Mouse (Mus musculus) hindbrain, embryonic 12.5 days (tissue): ENCODE results near the gene Fam162b. TPM values are rescaled to one million over a fixed set of nuclear protein-coding genes. Genes with fewer than 3 reads are reported as not detected.
A peak's percentile ranks its signal among the peaks of the same experiment; 100 is the strongest.

ENCODE experiments used
- ATAC-seq: fragments of 200-750 bp; cut with Nextera tagmentation; 2 replicates; pipeline ENCODE4 v1.8.0; 2017; ENCODE audit warnings: moderate TSS enrichment; ENCODE audit not compliant: low FRiP score
- H3K27ac ChIP-seq: fragments of 300-500 bp; sonication (generic); 2 replicates; pipeline ENCODE4 v1.5.1; 2016; ENCODE audit warnings: mild to moderate bottlenecking
- H3K27me3 ChIP-seq: fragments of 300-500 bp; sonication (generic); 2 replicates; pipeline ENCODE4 v1.6.1; 2016; ENCODE audit warnings: mild to moderate bottlenecking
- H3K36me3 ChIP-seq: fragments of 300-500 bp; sonication (generic); 2 replicates; pipeline ENCODE4 v1.6.1; 2016; ENCODE audit warnings: mild to moderate bottlenecking
- H3K4me1 ChIP-seq: fragments of 300-500 bp; sonication (generic); 2 replicates; pipeline ENCODE4 v1.6.1; 2016
- H3K4me2 ChIP-seq: fragments of 300-500 bp; sonication (generic); replicated peaks from 2 replicates; pipeline ENCODE4 v1.6.1; 2016; ENCODE audit warnings: mild to moderate bottlenecking
- H3K4me3 ChIP-seq: fragments of 300-500 bp; sonication (generic); 2 replicates; pipeline ENCODE4 v1.5.1; 2016; ENCODE audit warnings: mild to moderate bottlenecking
- H3K9ac ChIP-seq: fragments of 300-500 bp; sonication (generic); 2 replicates; pipeline ENCODE4 v1.6.1; 2016; ENCODE audit warnings: mild to moderate bottlenecking, moderate library complexity
- H3K9me3 ChIP-seq: fragments of 300-500 bp; sonication (generic); replicated peaks from 2 replicates; pipeline ENCODE4 v1.6.1; 2016; ENCODE audit warnings: mild to moderate bottlenecking
- WGBS: fragments of 180-500 bp; shearing (Covaris S2); methylation state at CpG from one replicate; pipeline ENCODE4 v1.1.7; 2016; 5-methylcytosine and 5-hydroxymethylcytosine counted together
- polyA plus RNA-seq: library from polyadenylated mRNA; unstranded; fragments of >200 nt; fragmentation: Nextera tagmentation; extraction: Ambion mirVana; gene quantifications from 2 replicates; pipeline ENCODE4 v1.2.1, GENCODE M21; 2016

Gene Fam162b
- 2.1 and 2.6 TPM in 2 replicates for polyA plus RNA-seq

DNA sequence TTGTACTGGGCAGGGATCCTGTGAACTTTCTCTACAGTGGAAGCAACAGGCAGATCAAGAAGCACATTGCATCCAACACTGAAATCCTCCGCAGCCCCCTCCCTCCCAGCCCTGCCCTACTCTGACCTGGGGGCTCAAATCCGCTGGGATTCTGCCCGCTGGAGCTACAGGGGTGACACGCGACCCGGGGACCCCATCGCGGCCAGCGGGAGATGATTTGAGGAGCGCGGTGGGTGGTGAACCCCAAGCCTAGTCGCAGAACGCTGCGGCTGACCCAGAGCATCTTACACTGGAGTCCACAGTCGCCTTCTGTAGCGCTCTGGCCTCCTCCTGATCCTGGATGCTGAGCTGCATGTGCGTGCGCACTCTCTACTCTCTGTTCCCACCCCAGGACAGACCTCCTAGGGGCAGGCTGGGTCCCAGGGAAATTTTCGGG is at the start of gene Fam162b:
Fam162b (minus strand) TSS at position 379 of the 436 bp plus-strand sequence.
- Histone ChIP-seq H3K4me1 (peaks cover 7% of the 10 kb centered on the region), H3K9ac (peak within 1 kb of the TSS; percentile 43; the same call in 1 of the 2 replicates), H3K4me3 (peak within 1 kb of the TSS; percentile 24), H3K27me3 (peaks cover 11% of the 10 kb centered on the region), H3K9me3 (no peaks in the 10 kb centered on the region), H3K27ac (no peak within 1 kb of the TSS), H3K4me2 (peak within 1 kb of the TSS; percentile 56), H3K36me3 (no peaks in the 10 kb centered on the region)
- no peak for ATAC-seq
- 4% methylated on average over 19 of the region's 19 CpGs for WGBS

DNA sequence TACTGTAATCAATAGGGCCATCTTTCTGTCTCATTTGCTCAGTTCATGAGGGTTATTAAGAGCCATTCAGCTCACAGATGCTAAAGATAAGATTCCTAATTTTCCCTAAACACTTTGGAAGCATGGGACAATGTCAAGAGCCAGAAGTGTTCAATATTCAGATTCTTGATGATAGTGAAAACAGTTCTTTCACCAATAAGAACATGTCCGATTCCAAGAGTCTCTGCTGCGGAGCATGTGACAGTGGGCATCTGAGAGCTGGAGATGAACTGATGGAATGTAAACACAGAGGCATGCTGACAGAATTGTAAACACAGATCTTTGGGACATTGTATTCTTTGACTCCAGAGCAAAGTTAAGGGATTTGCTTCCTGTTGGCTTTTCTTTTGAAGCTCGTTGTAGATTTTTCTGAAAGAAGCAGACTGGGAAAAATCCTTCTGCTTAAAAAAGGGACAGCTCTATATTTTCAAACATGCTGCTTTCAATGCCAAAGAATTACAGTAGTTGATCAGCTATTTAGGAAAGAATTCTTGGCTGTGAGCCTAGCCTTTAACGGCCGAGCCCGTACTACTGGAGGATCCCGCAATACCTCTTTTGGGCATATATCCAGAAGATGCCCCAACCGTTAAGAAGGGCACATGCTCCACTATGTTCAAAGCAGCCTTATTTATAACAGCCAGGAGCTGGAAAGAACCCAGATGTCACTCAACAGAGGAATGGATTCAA is 41.3 kb upstream of the Fam162b start, which contains the start of gene Gprc6a:
Gprc6a (minus strand) TSS at position 51 of the 726 bp plus-strand sequence.
- no peak within 1 kb of the TSS for H3K4me2 ChIP-seq
- H3K27ac ChIP-seq, result no peak within 1 kb of the TSS
- H3K27me3 ChIP-seq, result no peaks in the 10 kb centered on the region
- ATAC-seq, result no peak
- WGBS, result 81% methylated on average over 8 of the region's 8 CpGs
- H3K4me3 ChIP-seq, result no peak within 1 kb of the TSS
- H3K4me1 ChIP-seq, result no peaks in the 10 kb centered on the region
- H3K36me3 ChIP-seq, result no peaks in the 10 kb centered on the region
- no peaks in the 10 kb centered on the region for H3K9me3 ChIP-seq
- no peak within 1 kb of the TSS for H3K9ac ChIP-seq

DNA sequence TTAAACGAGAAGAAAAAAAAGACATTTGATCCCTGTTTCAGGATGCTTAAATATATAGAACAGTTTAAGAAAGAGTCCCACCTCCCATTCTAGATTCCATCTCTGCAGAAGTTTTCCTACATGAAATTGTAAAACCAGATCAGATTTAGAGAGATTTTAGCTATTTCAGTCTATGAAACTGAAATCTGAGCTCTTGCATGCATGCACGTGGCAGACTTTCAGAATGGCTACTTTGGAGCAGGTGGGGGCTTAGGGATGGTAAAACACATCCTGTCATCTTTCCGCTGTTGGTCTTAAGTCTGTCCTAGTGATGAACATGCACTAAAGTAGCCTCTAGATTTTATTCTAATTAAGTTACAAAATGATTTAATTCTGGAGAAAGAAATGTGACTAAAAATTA is 30.9 kb upstream of the Fam162b start:
- Histone ChIP-seq H3K27me3 (no peaks in the 10 kb centered on the region), H3K4me3 (no peak overlapping the region), H3K36me3 (no peaks in the 10 kb centered on the region), H3K4me2 (no peak overlapping the region), H3K27ac (no peak overlapping the region), H3K9ac (no peak overlapping the region), H3K4me1 (no peaks in the 10 kb centered on the region), H3K9me3 (no peaks in the 10 kb centered on the region)
- no peak for ATAC-seq
- WGBS, result 97% methylated on average over 3 of the region's 3 CpGs

DNA sequence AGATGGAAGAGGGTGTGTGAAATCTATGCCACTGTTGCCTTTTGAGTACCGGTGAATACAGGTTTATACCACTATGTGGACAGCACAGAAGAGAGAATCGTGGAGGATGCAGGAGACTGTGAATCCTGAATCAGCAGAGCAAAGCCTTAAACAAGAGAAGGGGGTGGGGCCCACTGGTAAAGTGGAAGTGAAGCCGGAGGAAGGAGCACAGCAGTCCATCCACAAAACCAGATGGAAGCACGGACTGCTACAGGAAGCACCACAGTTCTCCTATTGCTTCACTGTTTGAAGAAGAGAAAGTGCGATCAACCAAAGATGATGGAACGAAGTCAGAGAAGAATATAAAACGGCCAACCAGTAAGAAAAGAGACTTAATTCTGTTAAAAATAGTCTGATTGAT is 29.8 kb upstream of the Fam162b start:
- H3K27ac ChIP-seq, result no peak overlapping the region
- 62% methylated on average over 7 of the region's 7 CpGs for WGBS
- no peak overlapping the region for H3K4me2 ChIP-seq
- ATAC-seq, result no peak
- H3K27me3 ChIP-seq, result no peaks in the 10 kb centered on the region
- H3K4me3 ChIP-seq, result no peak overlapping the region
- H3K4me1 ChIP-seq, result no peaks in the 10 kb centered on the region
- no peaks in the 10 kb centered on the region for H3K9me3 ChIP-seq
- H3K36me3 ChIP-seq, result no peaks in the 10 kb centered on the region
- no peak overlapping the region for H3K9ac ChIP-seq

DNA sequence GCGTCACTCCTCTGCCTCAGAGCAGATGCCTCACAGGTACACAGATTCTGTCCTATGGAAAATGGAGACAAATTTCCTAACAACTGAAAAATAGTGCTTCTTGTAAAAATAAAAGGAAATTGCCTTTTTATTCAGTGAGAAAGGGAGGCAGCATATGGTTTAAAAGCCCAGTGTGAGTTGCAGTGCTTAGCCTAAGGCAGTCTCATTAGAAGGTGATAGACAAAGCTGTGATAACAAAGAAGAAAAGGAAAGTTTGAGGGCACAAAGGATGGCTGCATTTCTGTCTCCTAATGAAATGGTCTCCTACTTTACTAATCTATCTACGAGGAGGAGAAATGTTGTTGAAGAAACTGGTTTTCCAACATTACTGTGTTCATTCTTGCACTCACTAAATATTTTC is 28.2 kb upstream of the Fam162b start:
- no peaks in the 10 kb centered on the region for H3K4me1 ChIP-seq
- no peak overlapping the region for H3K9ac ChIP-seq
- no peaks in the 10 kb centered on the region for H3K9me3 ChIP-seq
- H3K4me3 ChIP-seq, result no peak overlapping the region
- no peak overlapping the region for H3K27ac ChIP-seq
- H3K27me3 ChIP-seq, result no peaks in the 10 kb centered on the region
- H3K4me2 ChIP-seq, result no peak overlapping the region
- H3K36me3 ChIP-seq, result no peaks in the 10 kb centered on the region
- ATAC-seq, result no peak
- 79% methylated on average over 2 of the region's 2 CpGs for WGBS

DNA sequence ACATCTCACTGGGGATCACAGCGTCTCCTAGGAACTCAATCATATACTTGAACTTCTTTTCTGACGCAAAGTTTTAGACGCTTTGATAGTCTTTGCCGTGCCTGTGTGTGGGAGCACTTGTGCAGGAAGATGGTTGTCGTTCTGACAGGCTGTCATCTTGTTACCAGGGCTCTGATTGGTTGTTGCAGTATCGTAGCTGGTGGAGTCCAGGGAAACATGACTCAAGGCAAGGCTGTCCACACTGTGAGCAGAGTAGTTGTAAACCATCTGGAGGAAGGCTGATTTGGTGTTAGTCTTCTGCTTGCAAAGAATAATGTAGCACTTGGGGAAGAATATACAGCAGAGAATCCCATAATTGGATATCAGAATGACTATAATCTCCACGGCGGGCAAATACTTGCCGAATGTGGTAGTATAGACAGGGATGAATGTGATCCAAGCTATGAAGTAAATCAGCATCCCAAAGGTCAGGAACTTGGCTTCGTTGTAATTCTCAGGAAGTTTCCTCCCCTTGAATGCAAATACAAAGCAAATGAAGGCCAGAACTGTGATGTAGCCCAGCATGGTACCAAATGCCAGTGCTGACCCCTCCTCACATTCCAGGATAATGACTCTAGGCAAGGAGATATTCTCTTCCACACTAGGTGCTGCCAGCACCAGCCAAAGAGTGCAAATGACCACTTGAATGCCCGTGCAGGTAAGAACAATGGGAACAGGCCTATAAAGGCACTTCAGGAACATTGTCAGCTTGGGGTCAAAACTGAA is 24.7 kb upstream of the Fam162b start:
- Histone ChIP-seq H3K4me1 (no peaks in the 10 kb centered on the region), H3K4me2 (no peak overlapping the region), H3K9ac (no peak overlapping the region), H3K27me3 (no peaks in the 10 kb centered on the region), H3K27ac (no peak overlapping the region), H3K9me3 (no peaks in the 10 kb centered on the region), H3K36me3 (no peaks in the 10 kb centered on the region), H3K4me3 (no peak overlapping the region)
- no peak for ATAC-seq
- WGBS, result 72% methylated on average over 11 of the region's 11 CpGs

DNA sequence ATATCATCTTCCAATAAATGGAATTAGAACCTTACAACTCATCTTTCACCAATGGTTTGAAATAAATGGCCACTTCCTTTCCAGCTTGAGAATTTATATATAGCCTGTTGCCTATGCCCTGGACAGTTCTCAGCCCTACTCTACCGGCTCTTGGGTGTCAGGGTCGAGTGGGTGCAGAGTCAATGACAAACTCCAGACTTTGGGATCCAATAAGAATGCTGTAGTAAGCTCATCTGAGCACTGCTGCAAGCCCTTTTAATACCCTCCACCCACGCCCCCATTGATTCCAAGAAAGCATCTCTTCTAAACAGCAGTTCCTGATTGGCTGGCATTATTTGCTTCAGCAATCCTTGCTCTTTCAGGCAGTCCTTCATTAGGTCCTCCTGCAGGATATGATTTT is 23.1 kb upstream of the Fam162b start:
- Histone ChIP-seq H3K9me3 (no peaks in the 10 kb centered on the region), H3K9ac (no peak overlapping the region), H3K36me3 (no peaks in the 10 kb centered on the region), H3K27ac (no peak overlapping the region), H3K4me2 (no peak overlapping the region), H3K27me3 (no peaks in the 10 kb centered on the region), H3K4me1 (no peaks in the 10 kb centered on the region), H3K4me3 (no peak overlapping the region)
- no peak for ATAC-seq
- WGBS, result 75% methylated on average over 3 of the region's 3 CpGs

DNA sequence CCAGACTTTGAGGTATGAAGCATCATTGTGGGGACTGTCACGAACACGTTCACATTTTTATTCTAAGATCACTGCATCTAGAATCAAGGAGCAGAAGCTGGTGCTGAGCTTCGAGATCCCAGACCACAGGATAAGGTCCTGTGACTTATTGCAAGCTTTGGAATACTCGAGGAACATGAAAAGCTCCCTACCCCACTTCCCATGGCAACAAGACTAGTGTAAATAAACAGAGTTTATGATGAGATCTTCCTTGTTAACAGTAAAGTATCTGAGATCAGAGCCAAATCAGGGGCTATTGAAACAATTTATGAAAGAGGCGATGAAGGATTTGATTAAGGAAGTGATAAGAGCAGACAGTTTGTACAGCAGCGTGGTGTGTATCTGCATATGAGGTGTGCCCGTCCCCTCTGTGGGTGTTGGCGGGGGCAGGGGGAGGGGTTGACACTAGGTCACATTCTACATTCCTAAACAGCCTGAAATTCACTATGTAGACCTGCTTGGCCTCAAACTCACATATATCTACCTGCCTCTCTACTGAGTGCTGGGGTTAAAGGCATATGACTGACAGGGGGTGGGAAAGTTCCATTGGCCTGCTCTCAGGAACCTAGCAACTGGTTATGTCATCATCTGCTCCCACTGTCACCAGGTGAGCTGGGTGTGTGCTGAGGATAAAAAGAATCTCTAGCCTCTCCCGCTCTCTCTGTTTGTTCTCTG is 21.8 kb upstream of the Fam162b start:
- no peak overlapping the region for H3K9ac ChIP-seq
- 84% methylated on average over 9 of the region's 9 CpGs for WGBS
- no peak for ATAC-seq

DNA sequence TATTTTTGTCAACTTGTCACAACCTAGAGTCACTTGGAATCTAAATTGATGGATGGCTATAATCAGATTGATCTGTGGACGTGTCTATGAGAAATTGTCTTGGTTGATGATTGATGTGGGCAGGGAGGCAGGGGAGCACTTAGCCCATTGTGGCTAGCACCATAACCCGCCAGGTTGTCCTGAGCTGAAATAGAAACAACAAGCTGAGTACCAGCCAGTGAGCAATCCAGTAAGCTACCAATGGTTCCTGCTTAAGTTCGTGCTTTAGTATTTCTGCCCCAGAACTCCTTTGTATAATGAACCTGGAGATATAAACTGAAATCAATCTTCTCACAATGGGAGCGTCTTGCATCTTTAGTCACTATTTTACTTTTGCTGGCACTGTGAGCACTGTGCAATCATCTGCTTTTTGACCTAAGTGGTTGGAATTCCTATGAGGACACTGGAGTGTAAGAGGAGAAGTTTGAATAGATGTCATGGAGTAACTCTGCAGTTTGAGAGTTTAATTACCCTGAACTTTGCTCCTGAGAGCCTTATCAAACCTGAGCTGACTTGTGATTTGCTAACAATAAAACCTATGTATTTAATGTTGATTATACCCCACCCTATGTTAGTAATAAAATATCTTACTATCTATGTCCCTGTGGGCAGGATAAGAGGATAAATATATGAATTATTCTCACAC is 19.6 kb upstream of the Fam162b start:
- WGBS, result 63% methylated on average over 4 of the region's 4 CpGs
- no peaks in the 10 kb centered on the region for H3K36me3 ChIP-seq
- H3K4me3 ChIP-seq, result no peak overlapping the region
- no peak overlapping the region for H3K9ac ChIP-seq
- H3K27ac ChIP-seq, result no peak overlapping the region
- H3K4me1 ChIP-seq, result no peaks in the 10 kb centered on the region
- no peak overlapping the region for H3K4me2 ChIP-seq
- H3K27me3 ChIP-seq, result no peaks in the 10 kb centered on the region
- no peak for ATAC-seq
- H3K9me3 ChIP-seq, result no peaks in the 10 kb centered on the region

More for the DNA sequence above, 21.8 kb upstream of the Fam162b start:
- H3K36me3 ChIP-seq, result no peaks in the 10 kb centered on the region
- H3K27ac ChIP-seq, result no peak overlapping the region
- H3K4me1 ChIP-seq, result no peaks in the 10 kb centered on the region
- no peaks in the 10 kb centered on the region for H3K9me3 ChIP-seq
- H3K4me3 ChIP-seq, result no peak overlapping the region
- no peak overlapping the region for H3K4me2 ChIP-seq
- H3K27me3 ChIP-seq, result no peaks in the 10 kb centered on the region

DNA sequence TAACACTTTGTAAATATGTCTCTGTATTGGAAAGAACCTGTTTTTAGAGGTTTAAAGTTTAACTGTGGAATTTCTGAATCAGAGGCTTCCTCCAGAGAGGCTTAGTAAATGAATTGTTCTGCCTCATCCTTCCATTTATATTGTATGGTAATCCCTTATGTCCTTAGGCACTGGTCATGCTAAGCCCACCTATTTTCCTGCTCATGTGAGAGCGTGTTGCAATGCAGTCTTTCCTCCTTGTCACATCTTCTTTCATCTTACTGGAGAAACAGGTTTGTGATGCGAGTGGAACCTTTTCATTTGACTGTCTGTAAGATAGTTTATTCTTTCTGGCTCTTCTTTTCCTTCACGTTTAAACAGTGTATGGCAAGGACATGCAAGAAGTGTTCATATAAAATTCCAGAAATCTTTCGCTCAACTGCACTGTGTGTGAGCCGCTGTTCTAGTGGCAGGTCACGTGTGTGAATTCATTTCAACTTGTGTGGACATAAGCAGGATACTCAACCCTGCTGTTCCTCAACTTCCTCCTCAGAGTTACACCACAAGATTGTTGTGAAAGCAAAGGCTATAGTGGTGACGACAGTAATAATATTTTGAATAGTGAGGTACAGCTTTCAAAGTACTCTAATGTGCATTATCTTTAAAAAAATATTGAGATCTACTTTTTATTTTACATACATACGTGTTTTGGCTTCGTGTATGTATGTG is 6.8 kb upstream of the Fam162b start:
- Histone ChIP-seq H3K27ac (no peak overlapping the region), H3K4me3 (no peak overlapping the region), H3K27me3 (no peaks in the 10 kb centered on the region), H3K4me1 (no peaks in the 10 kb centered on the region), H3K9me3 (no peaks in the 10 kb centered on the region), H3K36me3 (no peaks in the 10 kb centered on the region), H3K9ac (no peak overlapping the region), H3K4me2 (no peak overlapping the region)
- WGBS, result 84% methylated on average over 9 of the region's 9 CpGs
- no peak for ATAC-seq

DNA sequence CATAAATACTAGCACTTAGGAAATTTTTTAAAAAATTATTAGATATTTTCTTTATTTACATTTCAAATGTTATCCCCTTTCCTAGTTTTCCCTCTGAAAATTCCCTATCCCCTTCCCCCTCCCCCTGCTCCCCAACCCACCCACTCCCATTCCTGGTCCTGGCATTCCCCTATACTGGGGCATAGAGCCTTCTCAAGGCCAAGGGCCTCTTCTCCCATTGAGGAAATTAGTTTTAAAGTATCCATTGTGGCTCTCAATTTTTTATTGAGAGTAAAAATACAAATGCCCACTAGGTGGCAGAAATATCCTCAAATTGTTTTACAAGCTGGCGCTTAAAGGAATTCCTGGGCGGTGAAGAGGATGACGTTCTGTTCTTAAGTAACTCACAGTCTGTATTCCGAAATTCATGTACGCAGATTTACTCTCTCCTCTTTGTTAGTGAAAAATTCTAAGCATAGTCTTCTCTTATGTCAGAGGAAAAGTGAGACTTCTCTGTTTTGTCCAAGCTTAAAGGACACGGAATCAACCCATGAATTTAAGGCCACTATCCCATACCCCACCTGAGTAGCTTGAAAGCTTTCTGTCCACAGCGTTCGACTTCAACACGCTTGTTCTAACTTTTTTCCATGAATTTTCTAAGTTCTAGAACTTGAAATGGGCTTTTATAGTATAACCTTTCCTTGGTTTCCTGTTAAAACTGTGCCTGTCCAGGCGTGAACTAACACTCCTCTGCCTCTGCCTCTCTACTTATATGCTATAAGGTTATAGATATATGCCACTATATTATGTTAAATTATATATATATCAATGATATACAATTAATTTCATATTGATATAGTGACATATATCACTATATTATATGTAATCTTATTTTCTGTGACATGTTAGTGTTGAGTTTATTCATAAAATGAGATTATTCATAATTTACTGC is 4.9 kb upstream of the Fam162b start:
- peaks cover 1% of the 10 kb centered on the region for H3K4me1 ChIP-seq
- WGBS, result 47% methylated on average over 10 of the region's 10 CpGs
- no peaks in the 10 kb centered on the region for H3K36me3 ChIP-seq
- no peak overlapping the region for H3K9ac ChIP-seq
- no peak for ATAC-seq
- no peak overlapping the region for H3K27ac ChIP-seq
- H3K9me3 ChIP-seq, result no peaks in the 10 kb centered on the region
- H3K4me3 ChIP-seq, result no peak overlapping the region
- no peak overlapping the region for H3K4me2 ChIP-seq
- H3K27me3 ChIP-seq, result peaks cover 1% of the 10 kb centered on the region
